Mouse (Mus musculus): Measurements from ENCODE around the gene Zcchc10.

GRCm38 (mm10) chr11:53358504-53359155, 34.2 kb downstream of the Zcchc10 start:
- TF ChIP-seq POLR2A (IDR thresholded peaks at IDR 0.05; ENCODE audit: low read depth, low read length) = no peak
- no peak for TF ChIP-seq CTCF (IDR thresholded peaks at IDR 0.05; ENCODE audit: extremely low read depth, insufficient read depth, insufficient read length, insufficient replicate concordance)
